Mouse (Mus musculus) gastrocnemius, postnatal 25 days (tissue): Measurements from ENCODE around the gene Gm14435. TPM values are rescaled to one million over a fixed set of nuclear protein-coding genes. Genes with fewer than 3 reads are reported as not detected.
"Not testable (repeated sequence)": the region's sequence is repeated elsewhere in the genome, so short reads cannot be mapped to it uniquely, and the experiment has no call there.

ENCODE experiments used
- DNase-seq: peaks from one replicate; pipeline ENCODE4 v3.0.0; 2022
- long read RNA-seq, 2 experiments: library from polyadenylated mRNA; stranded (forward); transcript quantifications; one replicate each; pipeline ENCODE4 v2.0.0; 2021
- total RNA-seq, 2 experiments: library from RNA; stranded (reverse); gene quantifications; 1 replicate in 1 of 2; 2 replicates in 1 of 2; pipeline ENCODE4 v1.2.3; 2021

Gm14435 gene
- 10 to 100 TPM in 1 of 2 experiments, 1 to 10 TPM in 1; 9.1 to 11.3 TPM for total RNA-seq
- long read RNA-seq, experiment 1, partial matches to known transcripts = 0 of 4 reads
- long read RNA-seq, experiment 1, other reads (novel, unspliced or antisense) = 0 of 4 reads
- long read RNA-seq, experiment 2, partial matches to known transcripts = 0 of 4 reads
- long read RNA-seq, experiment 2, other reads (novel, unspliced or antisense) = 1 of 4 reads

GRCm38 (mm10) chr2:176423294-176423693 is at the start of gene Gm14435:
TSS of gene Gm14435 (plus strand) at chr2:176423594.
- DNase-seq = not testable (repeated sequence)

Other genes with a start within 250 kb of the Gm14435 start
- 1 to 10 TPM in 1 of 2 experiments, under 1 TPM in 1; 0.56 to 2.3 TPM for gene 2210418O10Rik, start 197.0 kb upstream of the Gm14435 start, total RNA-seq
- not detected for gene Gm11009, start 104.1 kb upstream of the Gm14435 start, total RNA-seq
- not detected for gene Gm14434, start 63.2 kb downstream of the Gm14435 start, total RNA-seq
- not detected for gene Zfp967, start 97.5 kb downstream of the Gm14435 start, total RNA-seq
- 1 to 10 TPM in 1 of 2 experiments, not detected in 1; 1.7 TPM for gene Gm14308, start 212.8 kb downstream of the Gm14435 start, total RNA-seq
- 10 to 100 TPM in 1 of 2 experiments, 1 to 10 TPM in 1; 8.8 to 10.5 TPM for gene Zfp973, start 246.9 kb downstream of the Gm14435 start, total RNA-seq